Mouse (Mus musculus) gonadal fat pad, adult 2 months (tissue): ENCODE measurements around the gene Cbx3. TPM values are rescaled to one million over a fixed set of nuclear protein-coding genes. Genes with fewer than 3 reads are reported as not detected.
"Not testable (repeated sequence)": the region's sequence is repeated elsewhere in the genome, so short reads cannot be mapped to it uniquely, and the experiment has no call there.

Experiments
- DNase-seq: peaks from one replicate; pipeline ENCODE4 v3.0.0-alpha.2; 2012; ENCODE audit warnings: low read depth
- polyA plus RNA-seq: library from polyadenylated mRNA; depleted of rRNA; stranded (reverse); fragments of >200 nt; gene quantifications from 2 replicates; pipeline ENCODE4 v1.2.3, GENCODE M21; 2012

Cbx3 gene
- polyA plus RNA-seq, 1 experiment = 10.2 TPM

DNA sequence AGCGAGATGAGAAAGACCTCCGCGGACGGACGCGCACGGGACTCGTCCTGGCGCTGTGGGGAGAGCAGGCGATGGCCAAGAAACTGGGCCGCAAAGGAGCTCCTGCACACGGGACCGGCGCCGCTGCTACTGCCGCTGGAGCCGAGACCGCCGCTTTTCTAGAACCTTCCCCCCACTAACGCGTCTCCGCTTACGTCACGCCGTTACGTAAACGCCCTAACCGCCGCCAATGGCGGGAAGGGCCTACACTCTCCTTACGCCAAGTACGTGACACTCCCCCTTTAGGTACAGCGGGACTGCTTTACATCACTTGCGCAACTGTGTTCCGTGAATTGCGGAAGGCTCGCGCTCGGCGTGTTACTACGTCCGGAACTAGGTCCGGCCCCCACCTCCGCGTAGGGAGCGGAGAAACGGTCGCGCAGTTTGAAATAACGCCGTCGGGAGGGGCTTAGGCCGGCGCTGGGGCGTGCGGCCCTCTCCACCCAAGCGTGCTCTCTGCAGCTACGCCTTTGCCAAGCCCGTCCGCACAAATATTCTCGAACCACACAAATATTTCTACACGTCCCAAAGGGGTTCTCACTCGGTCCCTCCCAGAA lies 347 bp upstream of the Cbx3 start, which contains the start of gene Hnrnpa2b1:
TSS of gene Hnrnpa2b1 (minus strand) at position 180 of the 596 bp plus-strand sequence.
- DNase-seq = peak; percentile 94

DNA sequence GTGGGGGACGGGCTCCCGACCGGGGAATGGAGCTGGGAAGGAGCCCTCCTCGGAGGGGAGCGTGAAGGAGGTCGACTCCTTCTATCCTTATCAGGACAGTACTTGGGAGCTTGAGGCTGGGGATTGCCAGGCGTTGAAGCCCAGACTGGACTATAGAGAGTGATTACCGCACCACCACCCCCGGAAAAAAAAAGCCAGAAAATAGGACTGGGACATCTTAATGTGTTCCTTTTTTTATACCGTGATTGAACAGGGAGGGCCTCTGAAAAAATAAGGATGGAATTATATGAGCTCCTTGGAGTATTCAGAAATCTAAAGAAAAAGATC lies 982 bp downstream of the Cbx3 start:
- DNase-seq = no peak

DNA sequence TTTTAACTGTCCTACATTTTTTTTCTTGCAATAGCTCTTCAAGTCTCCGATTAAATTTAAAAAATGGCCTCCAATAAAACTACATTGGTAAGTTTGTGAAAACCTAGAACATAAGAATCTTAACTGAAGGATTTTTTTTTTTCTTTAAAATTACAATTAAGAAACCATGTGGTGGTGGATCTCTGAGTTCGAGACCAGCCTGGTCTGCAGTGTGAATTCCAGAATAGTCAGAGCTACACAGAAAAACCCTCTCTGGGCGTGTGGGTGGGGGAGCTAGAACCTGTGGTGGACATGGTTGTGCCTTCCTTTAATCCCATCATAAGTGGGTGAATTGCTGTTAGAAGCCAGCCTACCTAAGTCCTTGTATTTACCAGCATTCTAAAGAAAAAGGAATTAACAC lies 1.6 kb downstream of the Cbx3 start:
- no peak for DNase-seq

DNA sequence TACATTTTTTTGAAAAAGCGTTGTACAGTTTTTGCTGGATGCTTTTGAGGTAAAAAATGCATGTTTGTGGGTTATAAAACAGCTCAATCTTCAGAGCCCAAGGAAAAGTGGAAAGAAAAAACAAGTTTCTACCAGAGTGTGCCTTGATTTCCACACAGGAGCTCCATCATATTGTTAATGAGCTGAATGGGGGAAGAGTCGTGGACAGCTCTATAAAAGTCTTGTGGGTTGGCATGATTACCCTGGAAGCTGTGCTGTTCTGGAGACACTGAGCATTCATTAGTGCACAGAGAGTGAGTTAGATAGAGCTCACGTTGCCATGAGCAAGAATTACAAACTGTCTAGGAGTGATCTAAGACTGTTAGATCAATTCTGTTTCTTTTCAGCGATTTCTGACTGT lies 2.1 kb downstream of the Cbx3 start:
- no peak for DNase-seq

DNA sequence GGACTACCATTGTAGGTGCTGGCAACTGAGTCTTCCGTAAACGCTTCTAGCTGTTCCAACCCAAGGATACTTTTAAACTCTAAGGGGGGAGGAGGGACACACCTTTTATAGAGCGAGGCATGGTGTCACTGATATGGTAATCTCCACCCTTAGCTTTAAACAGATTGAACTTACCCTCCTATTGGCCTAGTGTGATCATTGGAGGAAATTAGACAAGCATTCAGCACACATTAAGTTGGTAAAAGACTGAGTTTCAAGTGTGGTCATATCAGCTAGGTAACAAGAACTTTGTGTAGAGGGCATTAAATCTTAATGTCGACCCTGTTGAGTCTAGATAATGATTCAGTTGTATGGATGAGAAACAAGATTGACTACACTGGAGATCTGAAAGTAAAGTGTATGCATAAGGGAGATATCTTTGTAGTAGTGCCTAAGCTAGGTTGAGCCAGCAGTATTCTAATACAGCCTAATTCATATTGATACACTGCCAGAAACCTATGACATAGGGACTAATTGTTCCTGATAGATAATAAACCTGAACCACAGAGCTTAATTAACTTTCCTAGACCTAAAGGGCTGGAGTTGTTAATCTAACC lies 9.1 kb downstream of the Cbx3 start:
- DNase-seq = no peak

DNA sequence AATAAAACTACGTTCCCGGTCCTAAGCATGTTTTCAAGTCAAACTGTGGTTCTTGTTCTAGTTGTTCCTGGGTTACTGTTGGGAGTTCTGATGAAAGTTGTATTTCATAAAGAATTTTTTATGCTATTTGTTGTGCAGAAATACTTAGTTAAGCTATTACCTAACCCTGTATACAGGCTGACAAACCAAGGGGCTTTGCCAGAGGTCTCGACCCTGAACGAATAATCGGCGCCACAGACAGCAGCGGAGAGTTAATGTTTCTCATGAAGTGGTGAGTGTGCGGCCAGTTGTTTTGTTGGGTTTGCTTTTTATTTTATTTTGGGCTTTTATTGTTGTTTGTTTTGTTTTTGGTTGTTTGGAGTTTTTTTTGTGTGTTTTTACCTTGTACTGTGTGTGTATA lies 11.4 kb downstream of the Cbx3 start:
- DNase-seq = no peak

DNA sequence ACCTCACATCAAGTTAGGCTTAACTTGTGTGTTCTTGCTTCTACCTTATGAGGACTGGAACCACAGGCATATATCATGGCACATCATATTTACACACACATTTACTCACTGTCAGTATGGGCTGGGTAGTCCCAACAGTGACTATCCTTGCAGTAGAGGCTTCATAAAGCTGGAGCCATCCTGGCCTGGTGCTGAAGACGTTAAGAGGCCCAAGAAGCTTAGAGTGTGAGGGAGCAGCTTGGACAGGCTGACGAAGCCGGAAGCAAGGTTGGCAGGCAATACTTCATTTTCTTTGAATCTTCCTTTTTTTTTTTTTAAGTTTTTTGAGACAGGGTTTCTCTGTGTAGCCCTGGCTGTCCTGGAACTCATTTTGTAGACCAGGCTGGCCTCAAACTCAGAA lies 13.7 kb downstream of the Cbx3 start:
- DNase-seq = no peak

DNA sequence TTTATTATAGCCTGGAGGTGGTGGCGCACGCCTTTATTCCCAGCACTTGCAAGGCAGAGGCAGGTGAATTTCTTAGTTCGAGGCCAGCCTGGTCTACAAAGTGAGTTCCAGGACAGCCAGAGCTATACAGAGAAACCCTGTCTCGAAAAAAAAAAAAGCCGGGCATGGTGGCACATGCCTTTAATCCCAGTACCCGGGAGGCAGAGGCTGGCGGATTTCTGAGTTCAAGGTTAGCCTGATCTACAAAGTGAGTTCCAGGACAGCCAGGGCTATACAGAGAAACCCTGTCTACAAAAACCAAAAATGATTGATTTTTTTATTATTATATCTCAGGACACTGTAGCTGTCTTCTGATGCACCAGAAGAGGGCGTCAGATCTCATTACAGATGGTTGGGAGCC lies 14.4 kb downstream of the Cbx3 start:
- not testable (repeated sequence) for DNase-seq

DNA sequence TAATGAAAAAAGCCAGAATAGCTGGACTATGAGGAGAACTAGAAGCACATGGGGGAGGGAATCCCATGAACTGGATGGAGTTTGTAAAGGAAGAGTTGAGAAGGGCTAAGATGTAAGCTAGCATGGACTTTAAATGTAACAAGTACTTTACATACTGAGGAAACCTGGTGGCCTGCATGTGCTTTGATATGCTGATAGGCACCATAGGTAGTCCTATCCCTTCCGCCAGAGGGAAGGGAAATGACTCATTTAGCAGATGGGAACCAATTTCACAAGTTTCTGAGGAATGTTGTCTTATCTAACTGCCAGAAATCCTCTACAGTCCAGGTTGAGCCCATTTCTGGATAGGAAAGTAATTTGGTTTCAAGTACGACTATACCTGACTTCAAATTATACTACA lies 15.5 kb downstream of the Cbx3 start:
- no peak for DNase-seq

DNA sequence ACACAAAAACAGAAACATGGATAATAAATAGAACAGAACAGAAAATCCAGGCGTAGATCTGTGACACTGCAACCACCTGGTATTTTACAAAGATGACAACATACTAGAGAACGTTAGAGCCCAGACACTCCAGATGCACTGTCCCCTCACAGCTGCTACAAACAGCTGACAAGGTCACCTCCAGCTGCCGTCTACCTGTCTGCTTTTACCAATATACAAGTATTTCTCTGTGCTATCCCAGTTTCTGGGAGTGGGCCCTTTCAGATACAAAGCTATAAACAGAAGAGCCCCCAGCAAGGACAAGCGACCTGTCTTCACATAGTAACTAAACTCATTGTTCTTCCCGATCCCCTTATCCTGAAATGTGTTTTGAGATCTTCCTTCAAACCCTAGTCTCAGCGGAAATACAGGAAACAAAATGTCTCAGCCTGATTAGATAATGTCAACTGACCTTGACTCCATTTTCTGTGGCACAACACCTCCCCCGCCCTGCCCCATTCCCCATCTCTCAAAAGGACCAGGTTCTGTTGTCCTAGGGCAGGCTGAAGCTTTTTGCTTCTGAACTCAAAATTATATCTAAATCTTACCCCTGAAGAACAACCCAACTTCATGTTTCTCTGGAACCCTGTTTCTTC lies 16.0 kb downstream of the Cbx3 start:
- DNase-seq = no peak

DNA sequence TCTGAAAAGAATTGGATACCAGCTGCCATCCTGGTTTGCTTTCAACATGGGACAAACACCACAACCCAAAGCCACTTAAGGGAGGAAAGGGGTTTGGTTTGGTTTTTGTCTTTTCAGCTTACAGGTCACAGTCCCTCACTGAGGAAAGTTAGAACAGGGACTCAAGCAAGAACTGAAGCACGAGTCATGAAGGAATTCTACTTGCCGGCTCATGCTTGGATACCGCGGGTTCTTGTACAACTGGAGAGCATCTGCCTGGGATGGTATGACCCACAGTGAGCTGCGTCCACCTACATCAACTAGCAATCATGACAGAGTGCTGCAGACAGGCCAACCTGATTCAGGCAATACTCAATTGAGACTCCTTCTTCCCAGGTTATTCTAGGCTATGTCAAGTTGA lies 16.6 kb downstream of the Cbx3 start:
- no peak for DNase-seq

DNA sequence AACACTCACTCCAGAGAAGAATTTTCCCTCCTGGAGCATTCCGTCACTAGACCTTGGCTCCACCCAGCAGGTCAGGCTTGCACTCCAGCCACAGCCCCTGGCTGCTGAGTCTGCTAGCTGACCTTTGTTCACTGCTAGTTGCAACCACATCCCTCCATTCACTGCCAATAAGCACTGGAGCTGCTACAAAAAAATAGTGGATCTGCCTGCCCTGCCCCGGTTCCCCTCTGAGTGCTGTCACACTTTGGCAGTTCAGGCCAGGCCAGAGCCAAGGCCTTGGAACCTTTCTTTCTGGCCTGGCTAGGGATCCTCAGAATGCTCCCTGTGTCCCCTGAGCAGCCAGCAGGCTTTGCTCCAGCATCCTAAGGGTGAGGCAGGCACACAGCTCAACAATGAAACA lies 19.6 kb downstream of the Cbx3 start:
- DNase-seq = no peak

DNA sequence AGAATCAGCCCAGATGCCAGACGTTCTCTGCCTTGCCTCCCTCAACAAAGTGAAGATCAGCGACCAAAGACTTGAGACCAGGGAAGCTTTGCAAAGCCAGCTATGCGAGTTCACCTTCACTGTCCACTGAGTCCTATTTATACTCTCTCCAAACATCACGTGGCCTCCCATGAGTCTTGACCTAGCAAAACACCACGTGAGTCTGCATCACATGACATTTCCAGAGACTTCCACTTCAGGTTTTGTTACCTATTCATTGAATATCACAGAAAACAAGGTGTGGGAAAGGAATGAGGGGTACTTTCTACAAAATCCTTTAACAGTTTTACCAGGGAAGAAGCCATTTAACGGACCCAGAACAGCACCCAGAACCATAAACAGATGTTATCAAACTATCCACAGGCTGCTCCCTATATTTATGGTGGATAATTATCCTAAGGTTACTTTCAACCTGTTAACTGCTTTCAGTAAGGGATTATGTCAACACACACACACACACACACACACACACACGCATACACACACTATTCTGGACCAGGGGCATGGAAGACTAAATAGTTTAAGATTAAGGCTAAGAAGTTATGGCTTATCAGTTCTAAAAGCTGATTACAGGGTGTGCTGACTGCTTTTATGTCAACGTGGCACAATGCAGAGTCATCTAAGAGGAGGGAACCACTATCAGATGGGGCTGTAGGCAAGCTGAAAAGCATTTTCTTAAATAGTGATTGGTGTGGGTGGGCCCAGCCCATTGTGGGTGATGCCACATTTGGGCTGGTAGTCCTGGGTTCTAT lies 27.4 kb downstream of the Cbx3 start:
- DNase-seq = no peak

DNA sequence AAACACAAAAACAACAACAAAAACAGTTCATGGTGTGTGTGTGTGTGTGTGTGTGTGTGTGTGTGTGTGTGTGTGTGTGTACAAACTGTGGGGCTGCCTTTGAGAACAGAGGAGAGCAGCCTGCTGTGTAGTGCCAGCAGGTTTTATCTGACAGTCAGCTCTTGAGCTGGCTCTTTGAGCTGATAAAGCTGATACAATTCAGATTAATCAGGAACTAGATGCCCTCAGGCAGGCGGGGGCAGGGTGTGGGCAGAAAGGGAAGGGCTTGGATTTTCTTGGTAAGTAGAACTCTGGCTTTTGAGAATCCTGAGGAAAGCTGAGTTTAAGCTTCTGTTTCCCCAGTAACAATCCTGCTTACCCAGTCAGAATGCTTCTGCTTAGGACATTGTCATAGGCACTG lies 35.5 kb downstream of the Cbx3 start:
- DNase-seq = no peak

DNA sequence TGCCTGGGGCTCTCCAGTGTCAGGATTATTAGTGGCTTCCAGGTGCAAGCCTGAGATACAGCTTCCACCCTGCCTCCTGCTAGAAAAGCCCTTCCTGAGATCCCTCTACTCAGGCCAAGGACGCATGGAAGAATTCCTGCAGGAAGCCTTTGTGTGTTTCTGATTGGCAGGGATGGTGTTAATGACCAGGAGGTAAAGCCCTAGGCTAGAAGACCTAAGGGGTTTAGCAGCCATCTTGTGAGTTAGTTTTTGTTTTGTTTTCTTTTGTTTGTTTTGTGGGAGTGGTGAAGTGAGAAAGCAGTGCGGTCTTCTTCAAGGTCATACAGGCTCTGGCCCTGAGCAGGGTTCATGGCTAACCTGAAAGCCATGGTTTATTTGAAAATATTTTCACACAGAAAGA lies 37.4 kb downstream of the Cbx3 start:
- DNase-seq = no peak

DNA sequence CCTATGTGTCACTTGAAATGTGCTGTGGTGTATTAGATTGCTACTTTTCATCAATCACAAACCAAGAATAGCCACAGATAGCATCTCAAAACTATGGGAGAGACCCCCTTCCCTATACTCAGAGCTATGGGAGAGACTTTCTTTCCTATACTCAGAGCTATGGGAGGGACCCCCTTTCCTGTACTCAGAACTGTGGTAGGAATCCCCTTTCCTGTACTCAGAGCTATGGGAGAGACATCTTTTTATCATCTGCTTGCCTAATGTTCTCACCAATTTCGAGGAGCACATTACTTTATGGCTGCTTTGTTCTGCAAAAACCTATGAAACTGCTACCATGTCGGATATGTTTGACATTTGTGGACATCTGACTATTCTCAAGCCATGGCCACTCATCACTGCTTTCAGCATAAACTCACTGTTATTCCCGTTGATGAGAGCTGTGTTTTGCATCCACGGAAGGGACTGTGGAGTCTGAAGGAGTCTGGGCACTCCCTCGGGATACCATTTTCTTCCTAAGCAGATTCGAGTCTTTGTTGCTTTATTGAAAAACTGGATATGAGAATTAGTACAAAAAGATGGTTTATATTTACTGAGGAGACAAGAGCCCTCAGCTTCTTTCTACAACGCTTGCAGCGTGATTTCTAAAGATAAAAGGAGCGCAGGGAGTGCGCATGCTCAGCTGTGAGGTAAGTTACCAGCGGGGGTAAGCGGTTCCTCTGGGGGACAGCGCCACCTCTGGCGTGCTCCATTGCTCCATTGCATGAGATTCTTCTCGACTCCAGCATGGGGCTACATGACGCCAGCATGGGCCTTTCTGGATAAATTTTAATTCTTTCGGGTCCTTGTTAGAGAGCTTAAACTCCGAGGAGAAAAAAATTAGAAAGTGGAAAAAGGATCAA lies 38.8 kb downstream of the Cbx3 start:
- DNase-seq = no peak

DNA sequence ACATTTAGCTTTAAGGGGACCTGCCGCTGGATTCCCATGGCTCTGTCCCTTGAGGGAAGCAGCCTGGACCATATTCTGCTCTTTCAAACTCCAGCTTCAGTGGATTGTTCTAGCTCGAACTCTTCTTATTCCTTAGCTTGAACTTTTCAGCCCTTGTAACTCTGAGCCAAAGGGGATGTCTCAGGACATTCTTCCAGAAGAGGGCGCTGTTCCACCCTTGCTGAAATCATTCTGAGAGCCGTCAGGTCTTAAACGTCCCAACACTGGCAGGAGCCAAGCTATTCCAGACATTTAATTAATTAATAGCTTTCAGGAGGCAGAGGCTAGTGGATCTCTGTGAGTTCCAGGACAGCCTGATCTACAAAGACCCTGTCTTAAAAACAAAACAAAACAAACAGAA lies 39.9 kb downstream of the Cbx3 start:
- DNase-seq = no peak

DNA sequence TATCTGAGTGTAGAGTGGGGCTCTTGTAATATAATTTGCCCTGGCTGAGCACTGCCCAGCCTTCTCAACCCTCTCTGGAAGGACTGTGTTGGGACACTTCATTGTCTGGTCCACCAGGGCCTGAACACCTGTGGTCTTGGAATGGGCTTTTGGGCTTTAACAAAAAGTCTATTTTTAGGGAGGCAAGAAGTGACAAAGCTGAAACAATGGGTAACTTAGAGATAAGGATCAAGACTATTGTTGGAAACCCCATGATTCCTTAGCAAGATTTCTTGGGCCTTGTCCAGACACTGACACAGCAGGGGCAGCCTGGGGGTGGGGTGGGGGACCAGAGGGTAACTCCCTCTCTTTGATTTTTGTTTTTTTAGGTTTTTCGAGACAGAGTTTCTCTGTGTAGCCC lies 40.8 kb downstream of the Cbx3 start:
- no peak for DNase-seq

DNA sequence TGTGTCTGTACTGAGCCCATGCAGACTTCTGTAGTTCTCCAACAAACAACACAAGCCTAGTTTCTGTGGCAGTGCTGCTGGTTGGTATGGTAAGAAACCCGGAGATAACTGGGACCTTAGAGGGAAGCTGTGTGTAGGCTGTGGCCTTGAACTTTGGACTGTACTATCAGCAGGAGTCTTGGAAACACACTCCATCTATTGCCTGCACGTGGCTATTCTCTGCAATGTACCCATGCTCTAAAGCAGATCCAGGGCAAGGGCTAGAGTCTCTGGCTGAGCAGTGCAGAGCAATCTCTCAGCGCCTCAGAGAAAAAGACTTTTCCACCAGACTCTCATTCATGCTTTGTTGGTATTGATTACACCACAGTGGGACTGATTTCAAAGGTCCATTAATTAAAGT lies 43.6 kb downstream of the Cbx3 start:
- DNase-seq = no peak

DNA sequence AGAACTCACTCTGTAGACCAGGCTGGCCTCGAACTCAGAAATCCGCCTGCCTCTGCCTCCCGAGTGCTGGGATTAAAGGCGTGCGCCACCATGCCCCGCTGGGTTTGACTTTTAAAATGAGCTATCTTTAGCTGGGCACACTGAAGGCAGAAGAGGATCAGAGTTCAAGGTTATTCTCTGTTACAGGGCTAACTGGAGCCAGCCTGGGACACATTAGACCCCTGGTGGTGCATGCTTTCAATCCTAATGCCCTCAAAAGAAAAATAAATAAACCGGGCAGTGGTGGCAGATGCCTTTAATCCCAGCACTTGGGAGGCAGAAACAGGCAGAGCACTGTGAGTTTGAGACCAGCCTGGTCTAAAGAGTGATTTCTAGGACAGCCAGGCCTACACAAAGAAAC lies 44.7 kb downstream of the Cbx3 start:
- no peak for DNase-seq

DNA sequence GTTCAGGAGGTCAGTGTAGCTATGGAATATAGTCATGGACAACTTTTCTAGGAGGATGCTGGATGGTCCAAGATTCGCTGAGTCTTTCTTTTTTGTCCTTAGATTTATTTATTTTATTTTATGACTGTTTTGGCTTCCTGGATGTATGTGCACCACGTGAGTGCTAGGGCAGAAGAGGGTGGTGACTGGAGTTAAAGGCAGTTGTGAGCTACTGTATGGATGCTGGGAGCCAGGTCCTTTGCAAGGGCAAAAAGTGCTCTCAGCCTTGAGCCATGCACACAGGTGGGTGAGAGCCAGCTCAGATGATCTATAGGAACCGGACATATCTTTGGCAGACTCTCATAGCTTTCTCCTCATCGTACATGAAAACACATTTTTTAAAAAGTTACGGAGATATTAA lies 53.1 kb downstream of the Cbx3 start:
- no peak for DNase-seq

DNA sequence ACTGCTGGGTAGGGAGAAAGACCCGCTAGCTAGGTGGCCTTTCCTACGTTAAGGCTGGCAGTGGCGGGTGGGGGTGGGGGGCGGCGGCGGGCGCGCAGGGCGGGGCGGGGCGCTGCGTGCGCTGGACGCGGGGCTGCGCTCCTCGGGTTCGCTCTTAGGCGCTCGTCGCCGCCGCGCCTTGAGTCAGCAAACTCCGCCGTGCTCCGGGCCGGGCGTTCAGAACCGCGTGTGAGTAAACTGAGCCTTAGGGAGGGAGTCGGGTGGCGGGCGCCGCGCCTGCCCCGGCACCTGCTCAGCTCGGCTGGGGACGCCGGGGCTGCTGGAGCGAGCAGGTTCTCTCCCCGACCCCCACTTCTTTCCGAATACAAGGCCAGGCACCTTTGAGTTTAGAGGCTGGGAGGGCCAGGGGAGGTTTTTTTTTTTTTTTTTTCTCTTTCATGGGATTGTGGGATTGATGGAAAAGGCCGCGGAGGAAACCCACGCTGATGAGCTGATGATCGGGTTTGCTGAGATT lies 53.7 kb downstream of the Cbx3 start, which contains the start of gene Snx10:
TSS of gene Snx10 (plus strand) at position 95 of the 514 bp plus-strand sequence.
- DNase-seq = no peak
